Mouse (Mus musculus): ENCODE data around the gene Erc2. TPM values are rescaled to one million over a fixed set of nuclear protein-coding genes. Genes with fewer than 3 reads are reported as not detected.

The Erc2 gene
- polyA plus RNA-seq, 2 experiments, result 4.9 to 6.5 TPM

GRCm38 (mm10) chr14:27717364-27717763, 95.1 kb downstream of the Erc2 start:
- Histone ChIP-seq H3K9me3 (ENCODE audit: control insufficient read depth, low read length) (no peaks in the 10 kb centered on the region), H3K4me2 (replicated peaks; ENCODE audit: low read depth, low read length, severe bottlenecking) (no peak overlapping the region), H3K4me1 (ENCODE audit: control insufficient read depth, insufficient read depth, low read length) (no peaks in the 10 kb centered on the region), H3K27ac (replicated peaks; ENCODE audit: low read depth, low read length) (no peak overlapping the region), H3K9ac (ENCODE audit: low read depth, low read length, severe bottlenecking) (no peak overlapping the region), H3K36me3 (ENCODE audit: control insufficient read depth, insufficient read depth, low read length) (no peaks in the 10 kb centered on the region), H3K27me3 (ENCODE audit: control insufficient read depth, insufficient read depth, low read length) (no peaks in the 10 kb centered on the region), H3K4me3 (replicated peaks; ENCODE audit: low read length) (no peak overlapping the region)
- ATAC-seq (ENCODE audit: low FRiP score, low read depth), result no peak
- TF ChIP-seq POLR2A (IDR thresholded peaks at IDR 0.05; ENCODE audit: borderline replicate concordance, extremely low read depth, insufficient read depth, insufficient read length), result no peak
- WGBS, result 87% methylated on average over 7 of the region's 7 CpGs
- DNase-seq (ENCODE audit: low spot score), result no peak

- ATAC-seq (ENCODE audit: low FRiP score, low read depth), result no peak
- DNase-seq (ENCODE audit: low spot score), result no peak
- WGBS, result 78% methylated on average over 4 of the region's 4 CpGs
Measured at GRCm38 (mm10) chr14:27719601-27720000, 97.4 kb downstream of the Erc2 start.

GRCm38 (mm10) chr14:27720944-27721343, 98.7 kb downstream of the Erc2 start:
- Histone ChIP-seq H3K36me3 (ENCODE audit: control insufficient read depth, insufficient read depth, low read length) (no peaks in the 10 kb centered on the region), H3K4me2 (replicated peaks; ENCODE audit: low read depth, low read length, severe bottlenecking) (no peak overlapping the region), H3K27ac (replicated peaks; ENCODE audit: low read depth, low read length) (no peak overlapping the region), H3K4me3 (replicated peaks; ENCODE audit: low read length) (no peak overlapping the region), H3K27me3 (ENCODE audit: control insufficient read depth, insufficient read depth, low read length) (no peaks in the 10 kb centered on the region), H3K9me3 (ENCODE audit: control insufficient read depth, low read length) (no peaks in the 10 kb centered on the region), H3K4me1 (ENCODE audit: control insufficient read depth, insufficient read depth, low read length) (no peaks in the 10 kb centered on the region), H3K9ac (ENCODE audit: low read depth, low read length, severe bottlenecking) (no peak overlapping the region)
- TF ChIP-seq POLR2A (IDR thresholded peaks at IDR 0.05; ENCODE audit: borderline replicate concordance, extremely low read depth, insufficient read depth, insufficient read length), result no peak
- WGBS, result 93% methylated on average over 3 of the region's 3 CpGs
- DNase-seq (ENCODE audit: low spot score) (no peak), ATAC-seq (ENCODE audit: low FRiP score, low read depth) (no peak)

More at GRCm38 (mm10) chr14:27719601-27720000, 97.4 kb downstream of the Erc2 start:
- no peaks in the 10 kb centered on the region for H3K4me1 ChIP-seq (ENCODE audit: control insufficient read depth, insufficient read depth, low read length)
- H3K4me3 ChIP-seq (replicated peaks; ENCODE audit: low read length), result no peak overlapping the region
- TF ChIP-seq POLR2A (IDR thresholded peaks at IDR 0.05; ENCODE audit: borderline replicate concordance, extremely low read depth, insufficient read depth, insufficient read length), result no peak
- no peak overlapping the region for H3K9ac ChIP-seq (ENCODE audit: low read depth, low read length, severe bottlenecking)
- H3K27me3 ChIP-seq (ENCODE audit: control insufficient read depth, insufficient read depth, low read length), result no peaks in the 10 kb centered on the region
- H3K9me3 ChIP-seq (ENCODE audit: control insufficient read depth, low read length), result no peaks in the 10 kb centered on the region
- H3K36me3 ChIP-seq (ENCODE audit: control insufficient read depth, insufficient read depth, low read length), result no peaks in the 10 kb centered on the region
- H3K4me2 ChIP-seq (replicated peaks; ENCODE audit: low read depth, low read length, severe bottlenecking), result no peak overlapping the region
- H3K27ac ChIP-seq (replicated peaks; ENCODE audit: low read depth, low read length), result no peak overlapping the region

GRCm38 (mm10) chr14:27721759-27722158, 99.5 kb downstream of the Erc2 start:
- ATAC-seq (ENCODE audit: low FRiP score, low read depth) (no peak), DNase-seq (ENCODE audit: low spot score) (no peak)
- TF ChIP-seq POLR2A (IDR thresholded peaks at IDR 0.05; ENCODE audit: borderline replicate concordance, extremely low read depth, insufficient read depth, insufficient read length), result no peak
- no peaks in the 10 kb centered on the region for H3K36me3 ChIP-seq (ENCODE audit: control insufficient read depth, insufficient read depth, low read length)
- H3K27me3 ChIP-seq (ENCODE audit: control insufficient read depth, insufficient read depth, low read length), result no peaks in the 10 kb centered on the region
- no peak overlapping the region for H3K27ac ChIP-seq (replicated peaks; ENCODE audit: low read depth, low read length)
- no peak overlapping the region for H3K4me3 ChIP-seq (replicated peaks; ENCODE audit: low read length)
- no peaks in the 10 kb centered on the region for H3K9me3 ChIP-seq (ENCODE audit: control insufficient read depth, low read length)
- 76% methylated on average over 3 of the region's 3 CpGs for WGBS
- H3K4me2 ChIP-seq (replicated peaks; ENCODE audit: low read depth, low read length, severe bottlenecking), result no peak overlapping the region
- H3K4me1 ChIP-seq (ENCODE audit: control insufficient read depth, insufficient read depth, low read length), result no peaks in the 10 kb centered on the region
- no peak overlapping the region for H3K9ac ChIP-seq (ENCODE audit: low read depth, low read length, severe bottlenecking)

GRCm38 (mm10) chr14:27727541-27727940, 105.3 kb downstream of the Erc2 start:
- Histone ChIP-seq H3K9me3 (ENCODE audit: control insufficient read depth, low read length) (no peaks in the 10 kb centered on the region), H3K4me3 (replicated peaks; ENCODE audit: low read length) (no peak overlapping the region), H3K9ac (ENCODE audit: low read depth, low read length, severe bottlenecking) (no peak overlapping the region), H3K4me2 (replicated peaks; ENCODE audit: low read depth, low read length, severe bottlenecking) (no peak overlapping the region), H3K27me3 (ENCODE audit: control insufficient read depth, insufficient read depth, low read length) (no peaks in the 10 kb centered on the region), H3K27ac (replicated peaks; ENCODE audit: low read depth, low read length) (no peak overlapping the region), H3K36me3 (ENCODE audit: control insufficient read depth, insufficient read depth, low read length) (no peaks in the 10 kb centered on the region), H3K4me1 (ENCODE audit: control insufficient read depth, insufficient read depth, low read length) (peaks cover 8% of the 10 kb centered on the region; the same call in 1 of the 2 replicates)
- no peak for DNase-seq (ENCODE audit: low spot score)
- 80% methylated on average over 8 of the region's 8 CpGs for WGBS
- ATAC-seq (ENCODE audit: low FRiP score, low read depth), result no peak
- no peak for TF ChIP-seq POLR2A (IDR thresholded peaks at IDR 0.05; ENCODE audit: borderline replicate concordance, extremely low read depth, insufficient read depth, insufficient read length)

DNA sequence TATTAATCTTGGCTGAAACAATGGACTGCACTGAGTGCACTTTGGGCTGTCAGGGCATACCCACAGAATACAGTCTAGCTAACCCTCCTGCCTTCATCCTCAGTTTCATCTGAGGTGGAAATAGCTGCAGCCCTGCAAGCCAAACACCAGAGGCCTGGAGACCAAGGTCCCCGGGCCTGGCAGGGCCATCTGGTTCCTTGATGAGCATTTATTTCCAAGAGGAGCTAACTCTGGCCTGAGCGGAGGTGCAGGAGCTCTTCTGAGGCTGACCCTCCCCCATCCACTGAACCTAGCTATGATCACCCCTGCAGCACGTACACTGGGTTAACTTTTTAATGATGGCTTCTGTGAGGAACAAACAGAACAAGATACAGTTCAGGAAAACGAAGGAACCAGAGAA, 108.9 kb downstream of the Erc2 start:
- no peak for ATAC-seq (ENCODE audit: low FRiP score, low read depth)
- WGBS, result 16% methylated on average over 4 of the region's 4 CpGs
- H3K4me1 ChIP-seq (ENCODE audit: control insufficient read depth, insufficient read depth, low read length), result peaks cover 8% of the 10 kb centered on the region; the same call in 1 of the 2 replicates
- no peaks in the 10 kb centered on the region for H3K27me3 ChIP-seq (ENCODE audit: control insufficient read depth, insufficient read depth, low read length)
- no peak overlapping the region for H3K9ac ChIP-seq (ENCODE audit: low read depth, low read length, severe bottlenecking)
- no peak for TF ChIP-seq POLR2A (IDR thresholded peaks at IDR 0.05; ENCODE audit: borderline replicate concordance, extremely low read depth, insufficient read depth, insufficient read length)
- H3K9me3 ChIP-seq (ENCODE audit: control insufficient read depth, low read length), result no peaks in the 10 kb centered on the region
- no peak for DNase-seq (ENCODE audit: low spot score)
- no peak overlapping the region for H3K27ac ChIP-seq (replicated peaks; ENCODE audit: low read depth, low read length)
- H3K36me3 ChIP-seq (ENCODE audit: control insufficient read depth, insufficient read depth, low read length), result no peaks in the 10 kb centered on the region
- H3K4me3 ChIP-seq (replicated peaks; ENCODE audit: low read length), result no peak overlapping the region
- H3K4me2 ChIP-seq (replicated peaks; ENCODE audit: low read depth, low read length, severe bottlenecking), result no peak overlapping the region

Data from limb, embryonic 14.5 days (tissue).